Mouse (Mus musculus) urinary bladder, adult 2 months (tissue): ENCODE data around the gene Rela. TPM values are rescaled to one million over a fixed set of nuclear protein-coding genes. Genes with fewer than 3 reads are reported as not detected.

Experiments used
- polyA plus RNA-seq: library from polyadenylated mRNA; depleted of rRNA; stranded (reverse); fragments of >200 nt; gene quantifications from 2 replicates; pipeline ENCODE4 v1.2.3, GENCODE M21; 2012; rRNA removed

Gene Rela
- polyA plus RNA-seq, 1 experiment: 58.3 TPM

Other genes with a start within 250 kb of the Rela start
- 36.7 and 51.4 TPM in 2 replicates for gene Sart1, start 248.8 kb upstream of the Rela start, polyA plus RNA-seq
- gene Tsga10ip, start 235.0 kb upstream of the Rela start, polyA plus RNA-seq: not detected in 2 replicates
- 228 and 236 TPM in 2 replicates for gene Drap1, start 212.5 kb upstream of the Rela start, polyA plus RNA-seq
- 65.3 and 68.9 TPM in 2 replicates for gene AI837181, start 212.3 kb upstream of the Rela start, polyA plus RNA-seq
- gene Fosl1, start 189.9 kb upstream of the Rela start, polyA plus RNA-seq: 0.07 TPM in 1 of 2 replicates, not detected in the other
- 11.3 and 15.1 TPM in 2 replicates for gene Ccdc85b, start 179.6 kb upstream of the Rela start, polyA plus RNA-seq
- 95.7 and 122 TPM in 2 replicates for gene Fibp, start 176.9 kb upstream of the Rela start, polyA plus RNA-seq
- 2.6 and 4.0 TPM in 2 replicates for gene Ctsw, start 169.0 kb upstream of the Rela start, polyA plus RNA-seq
- gene Efemp2, start 163.5 kb upstream of the Rela start, polyA plus RNA-seq: 77.3 and 86.8 TPM in 2 replicates
- 23.3 and 32.8 TPM in 2 replicates for gene Mus81, start 149.1 kb upstream of the Rela start, polyA plus RNA-seq
- 669 and 714 TPM in 2 replicates for gene Cfl1, start 147.0 kb upstream of the Rela start, polyA plus RNA-seq
- 1.5 and 2.2 TPM in 2 replicates for gene 1700020D05Rik, start 133.7 kb upstream of the Rela start, polyA plus RNA-seq
- gene Snx32, start 126.9 kb upstream of the Rela start, polyA plus RNA-seq: 33.0 and 37.7 TPM in 2 replicates
- gene Ovol1, start 76.8 kb upstream of the Rela start, polyA plus RNA-seq: 4.7 and 5.1 TPM in 2 replicates
- gene Ap5b1, start 69.5 kb upstream of the Rela start, polyA plus RNA-seq: 4.8 and 7.1 TPM in 2 replicates
- 38.2 and 41.2 TPM in 2 replicates for gene Rnaseh2c, start 35.6 kb upstream of the Rela start, polyA plus RNA-seq
- 60.1 and 67.7 TPM in 2 replicates for gene Kat5, start 27.2 kb upstream of the Rela start, polyA plus RNA-seq
- 17.3 and 19.6 TPM in 2 replicates for gene Sipa1, start 26.2 kb downstream of the Rela start, polyA plus RNA-seq
- 19.9 and 22.0 TPM in 2 replicates for gene Map3k11, start 51.3 kb downstream of the Rela start, polyA plus RNA-seq
- 40.5 and 53.5 TPM in 2 replicates for gene Pcnx3, start 51.4 kb downstream of the Rela start, polyA plus RNA-seq
- gene Kcnk7, start 66.9 kb downstream of the Rela start, polyA plus RNA-seq: 0.13 and 0.25 TPM in 2 replicates
- gene Ehbp1l1, start 88.8 kb downstream of the Rela start, polyA plus RNA-seq: 97.4 and 116 TPM in 2 replicates
- 66.3 and 79.4 TPM in 2 replicates for gene Fam89b, start 92.2 kb downstream of the Rela start, polyA plus RNA-seq
- 132 and 164 TPM in 2 replicates for gene Ltbp3, start 103.4 kb downstream of the Rela start, polyA plus RNA-seq
- 104 and 123 TPM in 2 replicates for gene Scyl1, start 133.9 kb downstream of the Rela start, polyA plus RNA-seq
- gene Frmd8, start 237.8 kb downstream of the Rela start, polyA plus RNA-seq: 20.7 and 21.6 TPM in 2 replicates
- gene Slc25a45, start 240.3 kb downstream of the Rela start, polyA plus RNA-seq: 19.2 and 25.1 TPM in 2 replicates